Mouse (Mus musculus) heart, postnatal 0 days (tissue): Measurements from ENCODE around the gene Socs7.

Experiments
- CTCF ChIP-seq: IDR thresholded peaks from 2 replicates; pipeline ENCODE4 v1.5.1; 2016; ENCODE audit warnings: antibody characterized with exemption, control low read depth, low read depth
- EP300 ChIP-seq: IDR thresholded peaks from 2 replicates; pipeline ENCODE4 v1.6.1; 2016; ENCODE audit warnings: antibody characterized with exemption, low read depth

- TF ChIP-seq CTCF, result no peak
- no peak for TF ChIP-seq EP300
Observed at GRCm38 (mm10) chr11:97404184-97404760, 41.9 kb downstream of the Socs7 start.
